Mouse (Mus musculus): ENCODE measurements around the gene Bax. TPM values are rescaled to one million over a fixed set of nuclear protein-coding genes. Genes with fewer than 3 reads are reported as not detected.
"Not testable (repeated sequence)": the region's sequence is repeated elsewhere in the genome, so short reads cannot be mapped to it uniquely, and the experiment has no call there.

The Bax gene
- total RNA-seq (2021), result 100 to 1,000 TPM; 103 to 123 TPM
- long read RNA-seq, transcript Bax-203 (5 exons, 1,100 nt), result minor isoform, 34 of 144 reads
- long read RNA-seq, transcript Bax-201 (6 exons, 867 nt), result major isoform, 78 of 144 reads
- long read RNA-seq, partial matches to known transcripts, result 5 of 144 reads
- long read RNA-seq, other reads (novel, unspliced or antisense), result 24 of 144 reads

GRCm38 (mm10) chr7:45466283-45467089 lies at the start of gene Bax:
Gene Bax, minus strand, starts transcription at chr7:45466898.
- peak; percentile 93 to 97 for DNase-seq (ENCODE audit: low spot score in 2 of 2)

DNA sequence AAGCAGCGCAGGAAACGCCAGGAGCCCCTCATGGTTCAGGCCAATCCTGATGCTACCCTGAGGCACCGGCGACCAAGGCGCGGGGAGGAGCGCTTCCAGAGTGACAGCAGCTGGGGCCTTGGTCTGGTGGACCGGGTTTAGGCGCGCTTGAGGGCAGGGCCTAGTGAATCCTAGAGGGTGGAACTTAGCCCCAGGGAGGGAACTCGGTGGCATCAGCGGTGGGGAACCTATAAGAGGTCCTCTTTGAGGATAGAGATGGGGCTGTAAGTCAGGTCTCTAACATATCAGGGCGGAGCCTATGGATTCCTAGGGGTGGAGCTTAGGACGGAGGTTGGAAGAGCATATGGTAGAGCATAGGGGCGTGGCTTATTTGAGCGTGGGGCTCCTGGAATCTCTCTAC lies 48.7 kb upstream of the Bax start:
- no peak for DNase-seq (ENCODE audit: low spot score in 2 of 2)

- DNase-seq (ENCODE audit: low spot score in 2 of 2), result no peak
These were observed 47.7 kb upstream of the Bax start for GRCm38 (mm10) chr7:45514411-45514810.

DNA sequence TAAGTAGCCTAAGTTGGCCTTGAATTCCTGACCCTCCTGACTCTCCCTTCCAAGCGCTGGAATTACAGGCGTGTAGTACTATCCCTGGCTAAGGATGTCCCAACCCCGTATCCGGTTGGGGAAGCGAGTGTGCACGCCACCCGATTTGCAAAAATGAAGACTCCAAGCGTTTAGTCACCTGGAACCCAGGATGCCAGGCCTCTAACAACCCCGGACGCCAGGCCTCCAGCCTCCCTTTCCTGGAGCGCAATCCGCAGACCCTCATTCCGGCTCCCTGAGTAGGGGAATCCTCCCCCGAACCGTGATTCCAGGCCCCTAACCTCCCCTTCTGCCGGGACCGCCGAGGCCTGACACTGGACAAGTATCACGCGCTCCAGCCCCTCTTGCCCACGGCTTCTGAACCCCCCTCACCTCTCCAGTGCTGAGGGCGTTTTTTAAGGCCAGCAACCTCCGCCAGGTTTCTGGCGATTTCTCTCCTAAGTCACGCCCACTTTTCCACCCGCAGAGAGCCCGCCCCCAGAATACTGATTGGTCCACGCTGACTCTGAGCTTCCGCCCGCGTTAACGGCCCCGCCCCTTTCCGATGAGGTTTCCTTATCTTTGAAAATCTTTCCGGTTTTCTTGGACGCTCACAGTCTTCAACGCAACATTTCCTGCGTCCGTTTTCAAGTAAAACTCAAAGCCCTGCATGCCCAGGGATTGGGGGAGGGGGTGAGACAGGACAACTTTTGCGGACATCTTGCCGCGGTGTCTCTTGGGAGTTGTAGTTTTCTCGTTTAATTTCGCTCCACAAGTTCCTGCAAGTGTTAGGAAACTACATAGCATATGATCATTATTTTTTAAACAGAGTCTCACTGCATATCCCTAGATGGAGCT lies 43.5 kb upstream of the Bax start, which contains the start of gene Nucb1:
Gene Nucb1, minus strand, starts transcription at position 495 of the 876 bp plus-strand sequence.
- DNase-seq (ENCODE audit: low spot score in 2 of 2), result peak; percentile 86 to 88

DNA sequence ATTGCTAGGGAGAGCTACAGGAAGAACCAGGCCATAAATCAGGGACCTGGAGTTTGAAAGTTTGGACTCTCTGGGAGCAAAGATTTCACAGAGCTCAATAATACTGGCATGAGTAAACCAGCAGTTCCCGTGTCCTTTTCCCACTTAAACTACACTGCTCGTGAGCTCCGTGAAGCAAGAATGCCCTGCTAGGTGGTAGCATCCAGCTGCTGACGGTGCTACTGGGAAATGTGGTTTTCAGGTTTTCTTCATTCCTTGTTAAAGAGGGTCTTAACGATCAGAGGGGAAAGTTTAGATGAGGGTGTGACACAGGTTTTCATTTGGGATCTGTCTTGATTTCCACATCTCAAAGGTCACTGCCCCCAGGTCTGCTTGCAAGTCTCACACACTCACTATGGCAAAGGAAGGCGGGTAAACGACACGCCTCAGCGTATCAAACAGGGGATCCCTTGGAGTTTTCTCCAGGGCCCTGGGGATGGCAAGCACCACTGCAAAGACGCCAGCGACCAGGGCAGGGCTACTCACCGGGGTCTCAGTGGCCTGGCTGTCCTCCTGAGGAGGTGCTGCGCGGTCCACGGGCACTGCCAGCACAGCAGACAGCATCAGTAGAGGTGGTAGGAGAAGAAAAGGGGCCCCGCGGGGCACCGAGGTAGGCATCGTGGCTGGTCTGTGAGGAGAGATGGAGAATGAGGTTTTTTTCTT lies 42.6 kb upstream of the Bax start:
- no peak for DNase-seq (ENCODE audit: low spot score in 2 of 2)

DNA sequence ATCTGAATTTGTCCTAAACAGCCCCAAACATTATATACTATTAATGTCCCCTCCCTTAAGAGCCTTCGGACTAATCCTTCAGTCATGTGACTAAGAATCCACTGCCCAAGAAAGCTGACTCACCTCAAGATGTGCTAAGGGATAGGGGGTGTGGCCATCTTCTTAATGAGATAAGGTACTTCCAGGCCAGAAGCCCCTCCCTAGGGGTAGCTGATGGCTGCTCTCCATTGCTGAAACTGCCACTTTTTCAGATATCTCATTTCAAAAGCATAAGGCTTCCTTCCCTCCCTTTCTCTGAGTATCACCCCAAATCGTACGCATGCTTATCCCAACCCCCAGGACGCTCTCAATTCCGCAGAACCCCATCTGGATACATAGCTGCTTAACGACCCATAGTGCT lies 41.9 kb upstream of the Bax start:
- no peak for DNase-seq (ENCODE audit: low spot score in 2 of 2)

DNA sequence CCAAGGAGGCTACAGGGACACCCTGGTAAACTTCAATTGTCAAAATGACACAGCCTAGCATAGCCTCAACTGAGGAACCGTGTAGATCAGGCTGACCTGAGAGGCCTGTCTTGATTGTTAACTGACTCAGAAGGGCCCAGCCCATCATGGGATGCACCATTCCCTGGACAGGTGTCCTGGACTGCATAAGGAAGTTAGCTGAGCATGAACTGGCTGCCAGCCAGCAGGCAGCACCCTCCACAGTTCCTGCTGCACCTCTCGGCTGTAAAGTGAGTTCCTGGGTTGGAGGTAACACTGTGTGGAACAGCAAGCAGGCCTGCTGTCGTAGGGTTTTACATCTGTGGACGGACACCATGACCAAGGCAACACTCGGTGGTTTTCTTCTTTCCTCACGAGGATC lies 40.9 kb upstream of the Bax start:
- no peak for DNase-seq (ENCODE audit: low spot score in 2 of 2)

- DNase-seq (ENCODE audit: low spot score in 2 of 2), result no peak
These were observed 31.7 kb upstream of the Bax start for GRCm38 (mm10) chr7:45498427-45498826.

DNA sequence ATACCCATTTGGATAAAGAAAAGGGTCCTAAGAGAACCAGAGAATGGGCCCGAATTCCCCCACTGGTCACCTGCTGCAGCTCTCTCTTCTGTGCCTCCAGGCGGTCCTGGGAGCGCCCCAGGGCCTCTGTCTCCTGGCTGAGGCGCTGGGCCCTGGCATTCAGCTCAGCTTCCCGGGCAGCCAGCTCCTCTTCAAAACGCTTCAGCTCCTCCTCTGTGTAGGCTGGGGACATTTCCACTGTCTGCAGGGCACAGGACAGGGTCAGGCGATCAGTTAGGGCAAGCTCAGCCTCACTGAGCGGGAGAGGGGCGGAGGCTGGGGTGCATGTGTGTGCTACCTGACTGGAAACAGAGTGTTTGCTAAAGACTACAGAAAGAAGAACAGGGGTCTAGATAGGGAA lies 27.9 kb upstream of the Bax start:
- no peak for DNase-seq (ENCODE audit: low spot score in 2 of 2)

- no peak for DNase-seq (ENCODE audit: low spot score in 2 of 2)
These were observed 26.3 kb upstream of the Bax start for GRCm38 (mm10) chr7:45492951-45493350.

GRCm38 (mm10) chr7:45492225-45492844 lies 25.6 kb upstream of the Bax start:
- DNase-seq (ENCODE audit: low spot score in 2 of 2), result no peak

DNA sequence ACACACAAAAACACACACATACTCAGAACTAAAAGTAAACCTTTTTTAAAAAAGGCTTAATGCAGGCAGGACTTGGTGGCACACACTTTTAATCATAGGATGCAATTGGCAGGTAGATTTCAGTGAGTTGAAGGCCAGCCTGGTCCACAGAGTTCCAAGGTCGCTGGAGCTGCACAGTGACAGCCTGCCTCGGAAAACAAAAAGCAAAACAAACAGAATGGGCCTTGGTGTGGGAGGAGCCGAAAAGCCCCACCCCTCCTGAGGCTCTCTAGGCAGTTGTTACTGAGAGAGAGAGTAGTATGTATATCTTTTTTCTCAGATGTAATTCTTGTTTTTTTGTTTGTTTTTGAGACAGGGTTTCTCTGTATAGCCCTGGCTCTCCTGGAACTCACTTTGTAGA lies 24.6 kb upstream of the Bax start:
- DNase-seq (ENCODE audit: low spot score in 2 of 2), result no peak

DNA sequence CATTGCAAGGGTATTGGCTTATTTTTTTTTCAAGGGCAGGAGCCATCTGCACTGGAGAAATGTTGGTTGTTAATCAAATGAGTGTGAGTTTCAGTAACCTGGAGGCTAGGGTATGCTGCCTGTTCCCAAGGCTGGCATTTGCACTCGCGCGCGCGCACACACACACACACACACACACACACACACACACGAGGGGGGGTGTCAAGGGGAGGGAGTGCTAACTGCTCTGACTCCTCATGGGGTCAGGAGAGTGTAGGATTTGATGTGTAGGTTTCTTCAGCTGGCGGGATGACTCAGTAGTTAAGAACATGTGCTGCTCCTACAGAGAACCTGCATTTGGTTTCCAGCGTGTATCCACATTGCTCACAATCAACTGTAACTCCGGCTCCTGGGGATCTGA lies 24.1 kb upstream of the Bax start:
- DNase-seq (ENCODE audit: low spot score in 2 of 2), result no peak

DNA sequence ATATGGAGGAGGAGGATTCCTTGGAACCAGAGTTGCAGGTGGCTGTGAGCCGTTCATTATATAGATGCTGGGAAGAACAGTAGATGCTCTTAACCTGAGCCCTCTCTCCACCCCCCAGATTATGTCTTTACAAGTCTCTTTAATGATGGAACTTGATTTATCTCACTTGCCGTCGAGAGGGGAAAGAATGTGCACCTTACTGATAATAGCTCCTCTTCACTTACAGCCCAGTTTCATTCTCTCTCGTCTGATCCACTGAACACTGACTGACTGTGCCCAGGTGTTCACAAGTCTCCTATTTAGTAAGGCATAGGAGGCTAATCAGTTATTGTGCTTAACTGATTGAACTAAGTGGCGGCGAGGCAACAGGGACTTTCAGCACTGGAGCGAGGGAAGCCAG lies 22.9 kb upstream of the Bax start:
- DNase-seq (ENCODE audit: low spot score in 2 of 2), result no peak

DNA sequence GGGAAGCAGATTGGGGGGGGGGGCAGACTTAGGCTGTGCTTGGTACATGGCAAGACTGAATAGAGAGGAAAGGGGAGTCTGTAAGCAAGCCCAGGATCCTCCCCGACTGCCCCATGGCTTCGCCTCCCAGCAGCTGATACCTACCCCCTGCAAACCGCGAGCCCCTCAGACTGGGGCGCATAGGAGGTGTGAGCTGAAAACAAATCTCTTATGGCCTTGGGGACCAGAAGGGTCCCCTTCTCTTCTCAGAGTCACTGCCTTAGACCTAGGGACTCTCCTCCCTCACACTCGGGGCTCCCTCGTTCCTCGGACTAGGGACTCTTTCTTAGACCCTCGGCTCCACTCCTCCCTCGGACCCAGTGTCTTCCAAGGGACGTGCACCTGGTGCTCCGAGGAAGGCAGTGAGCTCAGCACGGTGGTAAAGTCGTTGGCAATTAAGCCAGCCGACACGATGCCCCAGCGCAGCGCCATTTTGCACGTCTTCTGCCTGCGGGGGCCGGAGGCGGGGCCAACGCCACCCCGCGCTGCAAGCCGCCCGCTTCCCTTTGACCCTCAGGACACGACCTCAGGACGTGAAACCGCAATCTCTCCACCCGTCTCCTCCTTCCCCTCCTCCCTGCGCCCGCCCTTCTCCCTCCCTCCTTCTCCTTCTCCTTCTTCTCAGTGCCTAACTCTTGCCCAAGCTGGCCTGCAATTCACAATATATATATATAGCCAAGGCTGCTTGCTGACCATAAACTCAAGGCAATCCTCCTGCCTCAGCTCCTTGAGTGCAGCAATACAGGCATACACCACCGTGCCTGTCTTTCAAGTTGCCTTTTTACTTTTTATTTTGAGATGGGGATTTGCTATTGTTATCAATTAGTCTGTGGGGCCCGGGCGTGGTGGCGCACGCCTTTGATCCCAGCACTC lies 21.9 kb upstream of the Bax start, which contains the start of gene Dhdh:
Gene Dhdh, minus strand, starts transcription at position 513 of the 912 bp plus-strand sequence.
- DNase-seq (ENCODE audit: low spot score in 2 of 2), result peak; percentile 46 to 56

DNA sequence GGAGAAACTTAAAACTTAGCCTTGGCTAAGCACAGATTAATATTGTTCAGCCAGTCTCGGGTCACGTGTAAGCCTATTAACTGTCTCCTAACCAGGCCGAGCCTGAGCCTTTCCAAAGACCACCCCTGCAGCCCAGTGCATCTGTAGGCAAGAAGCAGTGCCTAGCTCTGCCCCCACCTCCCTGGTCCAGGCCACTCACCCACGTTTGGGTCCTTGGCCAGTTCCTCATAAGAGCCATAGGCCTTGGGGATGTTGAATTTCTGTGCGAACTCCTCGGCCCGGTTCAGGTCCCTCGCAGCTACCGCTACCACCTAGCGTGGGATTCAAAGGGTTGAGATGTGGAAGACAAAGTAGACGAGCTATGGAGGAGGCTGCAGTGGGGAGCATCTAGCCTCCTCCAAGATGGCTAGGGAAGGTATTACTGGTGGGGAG lies 21.2 kb upstream of the Bax start:
- DNase-seq (ENCODE audit: low spot score in 2 of 2), result no peak

DNA sequence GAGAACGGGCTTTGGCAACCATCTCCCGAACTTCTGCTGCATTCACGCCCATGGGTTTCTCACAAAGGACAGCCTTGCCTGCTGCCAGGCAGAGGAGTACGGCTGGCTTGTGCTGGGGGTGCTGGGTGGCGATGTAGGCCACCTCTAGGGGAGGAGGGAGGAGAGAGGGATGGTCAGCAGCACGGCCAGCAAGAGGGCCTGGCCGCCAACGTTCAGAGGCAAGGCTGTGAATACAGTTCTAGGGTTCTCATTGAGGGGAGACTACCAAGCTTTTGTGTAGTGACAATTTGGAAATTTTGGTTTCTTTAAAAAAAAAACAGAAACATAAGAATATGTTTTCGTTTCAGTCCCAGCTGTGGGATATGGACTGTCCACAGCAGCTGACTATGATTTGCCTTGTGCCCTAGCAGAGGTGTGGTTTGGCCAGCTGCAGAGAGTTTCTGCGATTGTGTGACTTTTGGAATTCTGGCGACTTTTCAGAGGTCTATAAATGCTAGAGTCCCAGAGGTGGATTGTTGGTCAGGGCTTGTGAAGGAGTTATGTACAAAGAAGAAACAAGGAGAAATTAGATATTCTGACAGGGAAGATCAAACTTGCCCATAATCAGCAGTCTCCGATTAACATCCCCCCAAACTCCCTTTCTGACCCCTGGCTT lies 20.2 kb upstream of the Bax start, which contains the start of gene Gm45808:
Gene Gm45808, minus strand, starts transcription at position 51 of the 655 bp plus-strand sequence.
- DNase-seq (ENCODE audit: low spot score in 2 of 2), result no peak

GRCm38 (mm10) chr7:45486158-45486557 lies 19.5 kb upstream of the Bax start:
- DNase-seq (ENCODE audit: low spot score in 2 of 2), result no peak

GRCm38 (mm10) chr7:45484985-45485384 lies 18.3 kb upstream of the Bax start:
- DNase-seq (ENCODE audit: low spot score in 2 of 2), result not testable (repeated sequence)

Measured in layer of hippocampus, postnatal 10 days (tissue).